Mouse (Mus musculus): Measurements from ENCODE around the gene Alyref. TPM values are rescaled to one million over a fixed set of nuclear protein-coding genes. Genes with fewer than 3 reads are reported as not detected.

The Alyref gene
- polyA plus RNA-seq, 1 experiment from 2014 or later = 87.2 TPM

DNA sequence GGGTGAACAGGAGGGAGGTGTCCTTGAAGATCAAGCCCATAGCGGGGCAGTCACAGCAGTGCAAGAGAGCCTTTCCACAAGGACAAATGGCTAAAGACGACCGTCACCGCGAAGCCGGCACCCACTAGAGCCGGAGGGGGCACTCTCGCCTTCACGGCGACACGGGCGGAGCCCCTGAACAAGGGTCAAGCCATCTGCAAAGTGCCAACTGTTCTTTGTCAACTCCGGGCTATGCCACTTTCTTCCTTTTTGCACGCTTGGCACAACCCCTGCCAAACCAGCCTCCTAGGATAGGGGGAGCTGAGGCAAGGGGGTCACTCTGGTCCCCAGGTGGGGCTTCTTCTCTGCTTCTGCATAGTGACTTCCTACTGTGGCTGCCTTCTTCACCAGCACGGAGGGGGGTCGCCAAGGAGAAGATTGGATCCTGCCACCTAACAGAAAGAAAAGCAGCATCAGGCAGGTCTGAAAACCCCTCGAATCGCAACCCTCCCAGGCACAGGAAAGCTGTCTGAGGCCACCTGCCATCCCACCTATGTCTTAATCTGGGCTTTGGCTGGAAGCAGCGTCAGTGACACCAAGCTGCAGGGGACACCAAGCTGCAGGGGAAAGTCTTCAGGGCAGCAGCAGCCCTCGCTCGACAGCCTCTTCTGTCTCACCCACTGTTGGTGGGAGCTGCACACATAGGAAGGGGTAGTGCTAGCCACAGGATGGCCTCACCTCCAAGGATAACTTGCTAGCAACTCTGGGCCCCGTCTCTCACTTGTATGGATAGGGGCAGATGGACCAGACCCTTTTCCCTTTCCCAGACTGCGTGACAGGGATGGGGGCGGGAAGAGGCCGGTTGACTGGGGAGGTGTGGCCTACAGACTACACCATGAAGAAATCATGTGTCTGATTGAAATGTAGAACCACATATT lies 20.7 kb upstream of the Alyref start:
- Histone ChIP-seq H3K4me2 (ENCODE audit: low read depth, low read length) (no peak overlapping the region), H3K27me3 (ENCODE audit: control insufficient read depth, insufficient read depth, low read depth, low read length) (no peaks in the 10 kb centered on the region), H3K4me3 (ENCODE audit: low read depth, low read length) (no peak overlapping the region), H3K9ac (ENCODE audit: low read depth, low read length) (no peak overlapping the region; the same call in 1 of the 2 replicates), H3K9me3 (replicated peaks; ENCODE audit: control insufficient read depth, low read length) (no peaks in the 10 kb centered on the region), H3K36me3 (ENCODE audit: control insufficient read depth, insufficient read depth) (peaks cover 47% of the 10 kb centered on the region), H3K4me1 (ENCODE audit: control insufficient read depth, low read depth, low read length) (peaks cover 38% of the 10 kb centered on the region), H3K27ac (ENCODE audit: low read length) (peak overlapping the region; percentile 82)
- WGBS (ENCODE audit: insufficient replicate concordance) = 88% methylated on average over 25 of the region's 25 CpGs
- no peak for ATAC-seq (ENCODE audit: low read depth)

DNA sequence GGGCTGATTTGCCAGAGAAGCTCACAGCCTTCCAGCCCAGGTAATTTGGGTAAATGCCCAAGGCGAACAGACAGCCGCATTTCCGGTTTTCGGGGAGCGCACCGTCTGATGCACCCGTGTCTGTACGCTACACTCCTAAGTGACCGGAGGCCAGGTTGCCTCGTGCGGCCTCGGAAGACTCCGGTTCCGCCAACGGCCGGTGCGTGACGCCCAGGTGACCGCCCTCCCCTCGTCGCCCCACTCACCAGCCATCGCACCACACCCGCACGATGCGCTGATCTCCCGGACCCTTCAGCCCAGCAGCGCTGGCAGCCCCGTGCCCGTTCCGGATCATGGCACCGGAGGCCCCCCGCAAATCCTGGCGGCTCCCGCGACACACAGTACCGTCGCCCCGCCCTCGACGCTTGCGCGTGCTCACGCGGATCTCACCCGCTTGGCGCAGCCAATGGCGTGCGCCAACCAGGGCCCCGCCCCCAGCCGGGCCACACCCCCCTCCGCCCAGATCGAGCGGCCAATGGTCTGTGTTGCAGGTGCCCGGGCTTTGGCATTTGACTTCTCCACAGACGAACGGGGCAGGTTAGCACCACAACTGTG lies 19.5 kb upstream of the Alyref start, which contains the start of gene Pcyt2:
Gene Pcyt2, minus strand, starts transcription at position 418 of the 594 bp plus-strand sequence.
- under 1% methylated on average over 56 of the region's 56 CpGs for WGBS (ENCODE audit: insufficient replicate concordance)
- peak; percentile 97 for ATAC-seq (ENCODE audit: low read depth)
- H3K27me3 ChIP-seq (ENCODE audit: control insufficient read depth, insufficient read depth, low read depth, low read length) = no peaks in the 10 kb centered on the region
- H3K4me2 ChIP-seq (ENCODE audit: low read depth, low read length) = peak within 1 kb of the TSS; percentile 90
- H3K9me3 ChIP-seq (replicated peaks; ENCODE audit: control insufficient read depth, low read length) = no peaks in the 10 kb centered on the region
- peaks cover 48% of the 10 kb centered on the region for H3K36me3 ChIP-seq (ENCODE audit: control insufficient read depth, insufficient read depth)
- H3K27ac ChIP-seq (ENCODE audit: low read length) = peak within 1 kb of the TSS; percentile 86
- peaks cover 32% of the 10 kb centered on the region for H3K4me1 ChIP-seq (ENCODE audit: control insufficient read depth, low read depth, low read length)
- H3K9ac ChIP-seq (ENCODE audit: low read depth, low read length) = peak within 1 kb of the TSS; percentile 78
- H3K4me3 ChIP-seq (ENCODE audit: low read depth, low read length) = peak within 1 kb of the TSS; percentile 88

DNA sequence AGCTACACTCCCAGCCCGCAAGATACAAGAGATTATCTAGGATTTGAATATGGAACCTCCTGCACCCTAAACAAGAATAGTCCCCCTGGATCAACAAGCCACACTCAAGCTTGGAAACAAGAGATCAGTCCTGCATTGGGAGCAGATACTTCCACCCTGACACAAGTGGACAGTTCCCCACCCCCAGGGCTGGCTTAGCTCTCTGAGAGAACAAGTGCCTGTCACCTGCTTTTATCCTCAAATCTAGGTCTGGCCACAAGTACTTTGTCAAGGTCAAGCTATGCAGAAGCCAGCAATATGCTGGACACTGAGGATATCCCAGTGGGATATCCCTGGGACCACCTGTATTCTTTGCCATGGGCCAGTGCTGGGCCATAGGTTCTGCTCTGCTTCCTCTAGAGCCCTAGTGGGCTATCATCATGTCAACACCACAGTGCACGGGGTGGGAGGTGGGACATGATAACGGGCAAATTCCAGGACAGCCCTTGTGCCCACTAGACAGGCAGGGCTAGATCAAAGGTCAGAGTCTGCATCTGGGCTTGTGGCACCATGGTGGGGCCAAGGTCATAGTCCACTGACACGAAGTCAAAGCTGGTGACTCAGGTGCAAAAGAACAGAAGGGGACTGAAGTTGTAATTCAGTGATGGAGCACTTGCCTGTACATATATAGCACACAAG lies 18.6 kb upstream of the Alyref start:
- H3K9me3 ChIP-seq (replicated peaks; ENCODE audit: control insufficient read depth, low read length) = no peaks in the 10 kb centered on the region
- H3K36me3 ChIP-seq (ENCODE audit: control insufficient read depth, insufficient read depth) = peaks cover 48% of the 10 kb centered on the region
- peak overlapping the region; percentile 86 for H3K27ac ChIP-seq (ENCODE audit: low read length)
- peak; percentile 15 for ATAC-seq (ENCODE audit: low read depth)
- H3K4me3 ChIP-seq (ENCODE audit: low read depth, low read length) = peak overlapping the region; percentile 88
- peaks cover 32% of the 10 kb centered on the region for H3K4me1 ChIP-seq (ENCODE audit: control insufficient read depth, low read depth, low read length)
- H3K27me3 ChIP-seq (ENCODE audit: control insufficient read depth, insufficient read depth, low read depth, low read length) = no peaks in the 10 kb centered on the region
- WGBS (ENCODE audit: insufficient replicate concordance) = 32% methylated on average over 4 of the region's 4 CpGs
- H3K4me2 ChIP-seq (ENCODE audit: low read depth, low read length) = peak overlapping the region; percentile 90
- H3K9ac ChIP-seq (ENCODE audit: low read depth, low read length) = peak overlapping the region; percentile 78

DNA sequence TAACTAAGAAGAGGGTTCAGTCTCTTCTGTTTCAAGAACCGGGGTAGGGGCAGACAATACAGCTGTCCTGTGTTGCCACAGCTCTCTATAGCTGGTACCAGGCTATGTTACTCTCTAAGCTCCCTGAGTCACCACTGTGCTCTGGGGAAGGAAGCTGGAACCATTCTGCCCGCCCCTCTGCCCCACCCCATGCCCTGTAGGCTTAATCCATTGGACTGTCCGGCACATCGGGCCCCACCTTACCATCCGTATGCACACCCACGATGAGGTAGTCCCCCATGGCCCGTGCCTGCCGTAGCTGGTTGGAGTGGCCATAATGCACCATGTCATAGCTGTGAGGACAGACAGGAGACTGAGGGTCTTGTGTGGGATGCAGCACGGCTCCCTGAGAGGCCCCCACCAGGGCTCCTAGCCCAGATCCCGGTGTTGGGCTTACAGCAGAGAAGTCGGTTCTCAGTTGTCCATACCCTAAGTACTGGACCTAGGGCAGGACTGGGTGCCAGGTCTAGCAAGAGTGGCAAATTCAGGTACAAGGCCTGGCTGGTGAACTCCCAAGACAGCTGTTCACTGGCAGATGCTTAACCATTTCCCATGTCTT lies 17.5 kb upstream of the Alyref start:
- H3K27ac ChIP-seq (ENCODE audit: low read length) = no peak overlapping the region; the same call in 1 of the 2 replicates
- no peaks in the 10 kb centered on the region for H3K9me3 ChIP-seq (replicated peaks; ENCODE audit: control insufficient read depth, low read length)
- H3K9ac ChIP-seq (ENCODE audit: low read depth, low read length) = peak overlapping the region; percentile 28; the same call in 1 of the 2 replicates
- peak overlapping the region; percentile 90 for H3K4me2 ChIP-seq (ENCODE audit: low read depth, low read length)
- H3K4me3 ChIP-seq (ENCODE audit: low read depth, low read length) = peak overlapping the region; percentile 16
- peaks cover 46% of the 10 kb centered on the region for H3K36me3 ChIP-seq (ENCODE audit: control insufficient read depth, insufficient read depth)
- peaks cover 32% of the 10 kb centered on the region for H3K4me1 ChIP-seq (ENCODE audit: control insufficient read depth, low read depth, low read length)
- 77% methylated on average over 11 of the region's 11 CpGs for WGBS (ENCODE audit: insufficient replicate concordance)
- H3K27me3 ChIP-seq (ENCODE audit: control insufficient read depth, insufficient read depth, low read depth, low read length) = no peaks in the 10 kb centered on the region
- ATAC-seq (ENCODE audit: low read depth) = no peak

- Histone ChIP-seq H3K4me3 (ENCODE audit: low read depth, low read length) (no peak overlapping the region), H3K4me2 (ENCODE audit: low read depth, low read length) (no peak overlapping the region)
Observed at GRCm38 (mm10) chr11:120615167-120615566, 17.0 kb upstream of the Alyref start.

DNA sequence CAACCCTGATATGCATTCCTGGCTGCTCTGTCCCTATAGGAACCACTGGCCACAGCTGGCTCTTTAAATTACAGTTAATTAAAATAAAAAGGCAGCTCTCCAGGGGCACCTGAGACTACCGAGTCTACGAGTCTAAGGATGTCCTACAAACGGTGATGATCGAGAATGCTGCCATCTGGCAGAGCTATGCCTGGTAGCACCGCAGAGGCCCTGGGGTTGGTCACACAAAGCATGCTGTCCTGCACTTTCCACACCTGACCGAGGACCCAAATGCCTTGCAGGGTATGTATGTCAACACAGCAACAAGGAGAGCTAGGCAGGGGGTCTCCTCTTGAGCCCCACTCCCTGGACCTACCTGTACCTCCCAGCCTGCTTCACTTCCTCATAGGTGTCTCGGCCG lies 15.8 kb upstream of the Alyref start:
- no peaks in the 10 kb centered on the region for H3K9me3 ChIP-seq (replicated peaks; ENCODE audit: control insufficient read depth, low read length)
- no peak for ATAC-seq (ENCODE audit: low read depth)
- no peaks in the 10 kb centered on the region for H3K27me3 ChIP-seq (ENCODE audit: control insufficient read depth, insufficient read depth, low read depth, low read length)
- peaks cover 29% of the 10 kb centered on the region for H3K36me3 ChIP-seq (ENCODE audit: control insufficient read depth, insufficient read depth)
- 83% methylated on average over 8 of the region's 8 CpGs for WGBS (ENCODE audit: insufficient replicate concordance)
- H3K4me3 ChIP-seq (ENCODE audit: low read depth, low read length) = no peak overlapping the region
- no peak overlapping the region for H3K27ac ChIP-seq (ENCODE audit: low read length)
- H3K4me1 ChIP-seq (ENCODE audit: control insufficient read depth, low read depth, low read length) = peaks cover 40% of the 10 kb centered on the region
- no peak overlapping the region for H3K4me2 ChIP-seq (ENCODE audit: low read depth, low read length)
- H3K9ac ChIP-seq (ENCODE audit: low read depth, low read length) = no peak overlapping the region

More at GRCm38 (mm10) chr11:120615167-120615566, 17.0 kb upstream of the Alyref start:
- Histone ChIP-seq H3K4me1 (ENCODE audit: control insufficient read depth, low read depth, low read length) (peaks cover 32% of the 10 kb centered on the region), H3K27ac (ENCODE audit: low read length) (no peak overlapping the region), H3K9ac (ENCODE audit: low read depth, low read length) (no peak overlapping the region), H3K27me3 (ENCODE audit: control insufficient read depth, insufficient read depth, low read depth, low read length) (no peaks in the 10 kb centered on the region), H3K9me3 (replicated peaks; ENCODE audit: control insufficient read depth, low read length) (no peaks in the 10 kb centered on the region), H3K36me3 (ENCODE audit: control insufficient read depth, insufficient read depth) (peaks cover 40% of the 10 kb centered on the region)
- no peak for ATAC-seq (ENCODE audit: low read depth)
- 85% methylated on average over 6 of the region's 6 CpGs for WGBS (ENCODE audit: insufficient replicate concordance)

DNA sequence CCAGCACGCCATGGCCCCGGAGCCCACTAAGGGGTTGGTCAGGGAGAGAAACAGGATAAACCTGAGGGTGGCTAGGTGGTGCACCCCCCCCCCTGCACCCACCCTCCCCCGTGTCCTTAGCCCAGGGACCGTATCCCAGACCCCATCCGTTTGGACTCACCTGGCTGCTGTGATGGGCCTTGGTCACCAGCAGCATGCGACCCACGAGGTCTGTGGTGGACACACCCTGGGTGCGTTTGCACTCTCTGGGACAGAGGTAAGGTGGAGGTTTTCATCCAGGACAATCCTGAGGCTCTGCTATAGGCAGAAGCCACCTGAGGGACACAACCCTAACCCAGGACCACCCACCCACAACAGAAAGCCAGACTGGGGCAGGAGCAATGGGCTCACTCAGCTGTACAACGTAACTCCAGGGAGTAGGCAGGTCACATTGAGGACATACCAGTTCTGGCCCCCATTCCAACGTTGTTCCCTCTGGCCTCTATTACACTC lies 15.4 kb upstream of the Alyref start:
- Histone ChIP-seq H3K36me3 (ENCODE audit: control insufficient read depth, insufficient read depth) (peaks cover 24% of the 10 kb centered on the region), H3K4me1 (ENCODE audit: control insufficient read depth, low read depth, low read length) (peaks cover 37% of the 10 kb centered on the region), H3K27me3 (ENCODE audit: control insufficient read depth, insufficient read depth, low read depth, low read length) (peaks cover 1% of the 10 kb centered on the region), H3K9me3 (replicated peaks; ENCODE audit: control insufficient read depth, low read length) (no peaks in the 10 kb centered on the region), H3K4me3 (ENCODE audit: low read depth, low read length) (no peak overlapping the region), H3K4me2 (ENCODE audit: low read depth, low read length) (no peak overlapping the region), H3K9ac (ENCODE audit: low read depth, low read length) (no peak overlapping the region), H3K27ac (ENCODE audit: low read length) (no peak overlapping the region)
- ATAC-seq (ENCODE audit: low read depth) = no peak
- 83% methylated on average over 10 of the region's 10 CpGs for WGBS (ENCODE audit: insufficient replicate concordance)

DNA sequence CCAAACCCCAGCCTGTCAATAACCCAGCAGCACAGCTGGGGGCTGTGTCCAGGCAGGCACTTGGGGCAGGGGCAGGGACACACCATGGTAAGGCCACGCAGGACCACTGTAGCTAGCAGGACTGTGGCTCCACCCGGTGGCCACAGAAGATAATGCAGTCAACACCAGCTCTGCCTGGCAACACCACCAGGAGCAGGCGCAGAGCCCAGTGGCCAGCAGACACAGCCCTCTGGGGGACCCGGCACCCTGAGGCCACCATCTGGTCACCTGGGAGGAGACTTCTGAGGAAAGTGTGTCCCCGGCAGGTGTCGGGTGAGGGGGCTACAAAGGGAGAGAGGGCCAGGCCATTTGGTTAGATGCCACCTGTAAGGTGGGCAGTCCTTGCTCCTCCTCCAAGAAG lies 14.6 kb upstream of the Alyref start:
- no peak overlapping the region for H3K4me2 ChIP-seq (ENCODE audit: low read depth, low read length)
- peaks cover 30% of the 10 kb centered on the region for H3K4me1 ChIP-seq (ENCODE audit: control insufficient read depth, low read depth, low read length)
- H3K36me3 ChIP-seq (ENCODE audit: control insufficient read depth, insufficient read depth) = peaks cover 19% of the 10 kb centered on the region
- 0 out of 2 replicates have a peak, but pooled peaks have one; percentile 9 for ATAC-seq (ENCODE audit: low read depth)
- H3K27me3 ChIP-seq (ENCODE audit: control insufficient read depth, insufficient read depth, low read depth, low read length) = peaks cover 5% of the 10 kb centered on the region
- no peaks in the 10 kb centered on the region for H3K9me3 ChIP-seq (replicated peaks; ENCODE audit: control insufficient read depth, low read length)
- H3K27ac ChIP-seq (ENCODE audit: low read length) = no peak overlapping the region
- no peak overlapping the region for H3K9ac ChIP-seq (ENCODE audit: low read depth, low read length)
- H3K4me3 ChIP-seq (ENCODE audit: low read depth, low read length) = no peak overlapping the region
- 34% methylated on average over 6 of the region's 6 CpGs for WGBS (ENCODE audit: insufficient replicate concordance)

Measured in liver, embryonic 16.5 days (tissue).